Mouse (Mus musculus): ENCODE results near the gene Sult6b2. TPM values are rescaled to one million over a fixed set of nuclear protein-coding genes. Genes with fewer than 3 reads are reported as not detected.

Sult6b2 gene
- polyA plus RNA-seq, 1 experiment: not detected

GRCm38 (mm10) chr6:142741763-142742162, 62.5 kb downstream of the Sult6b2 start:
- 86% methylated on average over 6 of the region's 6 CpGs for WGBS
- no peak overlapping the region for H3K27ac ChIP-seq (ENCODE audit: insufficient read depth, low read depth, low read length)
- H3K4me3 ChIP-seq (ENCODE audit: insufficient read depth, low read depth, low read length): no peak overlapping the region
- no peaks in the 10 kb centered on the region for H3K4me1 ChIP-seq (ENCODE audit: control insufficient read depth, insufficient read depth, low read length)
- no peak for TF ChIP-seq POLR2A (IDR thresholded peaks at IDR 0.05; ENCODE audit: insufficient read depth, low read depth, low read length)
- no peak for TF ChIP-seq CTCF (IDR thresholded peaks at IDR 0.05; ENCODE audit: insufficient read depth, low read depth, low read length)

- no peak overlapping the region for H3K27ac ChIP-seq (ENCODE audit: insufficient read depth, low read depth, low read length)
- TF ChIP-seq POLR2A (IDR thresholded peaks at IDR 0.05; ENCODE audit: insufficient read depth, low read depth, low read length) (no peak), CTCF (IDR thresholded peaks at IDR 0.05; ENCODE audit: insufficient read depth, low read depth, low read length) (no peak)
- H3K4me1 ChIP-seq (ENCODE audit: control insufficient read depth, insufficient read depth, low read length): no peaks in the 10 kb centered on the region
- no peak overlapping the region for H3K4me3 ChIP-seq (ENCODE audit: insufficient read depth, low read depth, low read length)
- WGBS: 86% methylated on average over 6 of the region's 6 CpGs
Measured at GRCm38 (mm10) chr6:142738637-142739036, 65.7 kb downstream of the Sult6b2 start.

GRCm38 (mm10) chr6:142738225-142738624, 66.1 kb downstream of the Sult6b2 start:
- 98% methylated on average over 2 of the region's 2 CpGs for WGBS
- no peaks in the 10 kb centered on the region for H3K4me1 ChIP-seq (ENCODE audit: control insufficient read depth, insufficient read depth, low read length)
- TF ChIP-seq CTCF (IDR thresholded peaks at IDR 0.05; ENCODE audit: insufficient read depth, low read depth, low read length) (no peak), POLR2A (IDR thresholded peaks at IDR 0.05; ENCODE audit: insufficient read depth, low read depth, low read length) (no peak)
- no peak overlapping the region for H3K4me3 ChIP-seq (ENCODE audit: insufficient read depth, low read depth, low read length)
- H3K27ac ChIP-seq (ENCODE audit: insufficient read depth, low read depth, low read length): no peak overlapping the region

- WGBS: 48% methylated on average over 8 of the region's 8 CpGs
- Histone ChIP-seq H3K27ac (ENCODE audit: insufficient read depth, low read depth, low read length) (no peak overlapping the region), H3K4me3 (ENCODE audit: insufficient read depth, low read depth, low read length) (no peak overlapping the region), H3K4me1 (ENCODE audit: control insufficient read depth, insufficient read depth, low read length) (no peaks in the 10 kb centered on the region)
- TF ChIP-seq CTCF (IDR thresholded peaks at IDR 0.05; ENCODE audit: insufficient read depth, low read depth, low read length) (no peak), POLR2A (IDR thresholded peaks at IDR 0.05; ENCODE audit: insufficient read depth, low read depth, low read length) (no peak)
Measured at GRCm38 (mm10) chr6:142735302-142736005, 68.8 kb downstream of the Sult6b2 start.

Other genes with a start within 250 kb of the Sult6b2 start
- gene Kcnj8, start 232.9 kb downstream of the Sult6b2 start, polyA plus RNA-seq (2012; ENCODE audit: insufficient read depth, insufficient read length, low replicate concordance, missing spikeins): not detected in 2 replicates
- not detected in 2 replicates for gene Abcc9, start 102.2 kb downstream of the Sult6b2 start, polyA plus RNA-seq (2012; ENCODE audit: insufficient read depth, insufficient read length, low replicate concordance, missing spikeins)
- not detected in 2 replicates for gene Cmas, start 47.8 kb downstream of the Sult6b2 start, polyA plus RNA-seq (2012; ENCODE audit: insufficient read depth, insufficient read length, low replicate concordance, missing spikeins)
- 84.6 TPM in 1 of 2 replicates, not detected in the other for gene St8sia1, start 159.9 kb upstream of the Sult6b2 start, polyA plus RNA-seq (2012; ENCODE audit: insufficient read depth, insufficient read length, low replicate concordance, missing spikeins)